28 mouse cellular contexts compared by ENCODE assay signal in the genomic region with DNA sequence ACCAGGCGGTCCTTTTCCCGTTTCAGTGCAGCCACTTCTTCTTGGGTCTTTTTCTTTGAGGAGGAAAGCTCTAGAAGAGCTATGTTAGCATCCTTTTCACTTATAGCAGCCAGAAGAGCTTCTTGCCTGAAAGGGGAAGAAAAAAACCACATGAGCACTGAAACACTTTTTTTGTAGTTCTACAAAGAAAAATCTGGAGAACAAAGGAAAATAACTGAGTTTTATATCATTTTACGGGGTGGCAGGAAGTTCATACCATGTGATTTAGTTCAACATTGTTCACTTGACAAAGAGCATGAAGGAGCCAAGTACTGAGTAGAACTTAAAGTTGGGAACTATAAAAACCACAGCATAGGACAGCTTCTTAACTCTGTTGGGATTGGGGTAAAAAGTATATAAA.
DNase-seq lines count a peak whose midpoint lies in the region; ATAC-seq lines count a peak whose summit lies in the region.
"Had no signal": no experiment of that assay in that cellular context is flagged by ENCODE, and none has a peak within 500 bp of the region (broad histone marks: within the 10 kb centered on the region; RNA-seq: fewer than 3 reads in every experiment).

No protein-coding gene starts in this region.

- no peak for ATAC-seq in midbrain, embryonic 11.5 days (ENCODE audit: low FRiP score)
- ATAC-seq in midbrain, embryonic 16.5 days = no peak
- ATAC-seq: forebrain, postnatal 0 days; hindbrain, postnatal 0 days; inflammation-experienced regulatory T-cells, adult 6 months had no signal

- no peak overlapping the region for H3K9ac ChIP-seq in midbrain, embryonic 11.5 days (ENCODE audit: low read length)
- H3K9ac ChIP-seq in midbrain, embryonic 16.5 days (ENCODE audit: low read depth, low read length) = no peak overlapping the region
- H3K9ac ChIP-seq: embryonic facial prominence, embryonic 13.5 days; forebrain, embryonic 12.5 days; forebrain, postnatal 0 days; heart, embryonic 13.5 days; hindbrain, embryonic 14.5 days had no signal

- H3K27ac ChIP-seq in midbrain, embryonic 11.5 days (ENCODE audit: low read depth, low read length) = no peak overlapping the region
- no peak overlapping the region for H3K27ac ChIP-seq in midbrain, embryonic 16.5 days (ENCODE audit: low read length)
- H3K27ac ChIP-seq: embryonic facial prominence, embryonic 10.5 days; embryonic facial prominence, embryonic 13.5 days; forebrain, embryonic 12.5 days; gastrocnemius, adult 2 months; heart, embryonic 10.5 days; heart, embryonic 13.5 days; hindbrain, embryonic 14.5 days; hindbrain, postnatal 0 days had no signal

- H3K36me3 ChIP-seq in midbrain, embryonic 11.5 days (ENCODE audit: control insufficient read depth, insufficient read depth, low read length) = no peaks in the 10 kb centered on the region
- H3K36me3 ChIP-seq in midbrain, embryonic 16.5 days (ENCODE audit: control insufficient read depth, insufficient read depth, low read length) = peaks cover 14% of the 10 kb centered on the region; the same call in 1 of the 2 replicates

- 81% methylated on average over 3 of the region's 3 CpGs for WGBS in midbrain, embryonic 11.5 days
- 74% methylated on average over 3 of the region's 3 CpGs for WGBS in midbrain, embryonic 16.5 days

- no peak overlapping the region for H3K4me3 ChIP-seq in midbrain, embryonic 11.5 days (ENCODE audit: low read depth, low read length)
- no peak overlapping the region for H3K4me3 ChIP-seq in midbrain, embryonic 16.5 days (ENCODE audit: low read depth, low read length)
- H3K4me3 ChIP-seq: embryonic facial prominence, embryonic 10.5 days; embryonic facial prominence, embryonic 13.5 days; erythroblast, embryonic 14.5 days; forebrain, embryonic 12.5 days; gastrocnemius, adult 2 months; heart, embryonic 10.5 days; heart, embryonic 13.5 days had no signal

- H3K4me2 ChIP-seq in midbrain, embryonic 11.5 days = no peak overlapping the region
- no peak overlapping the region for H3K4me2 ChIP-seq in midbrain, embryonic 16.5 days (ENCODE audit: low read length)
- H3K4me2 ChIP-seq: embryonic facial prominence, embryonic 13.5 days; forebrain, embryonic 12.5 days; heart, embryonic 13.5 days; hindbrain, embryonic 14.5 days had no signal

- peak; percentile 62 for DNase-seq in midbrain, embryonic 11.5 days (ENCODE audit: low spot score, missing footprints)
- DNase-seq in thymus, postnatal 14 days = peak; percentile 15
- no peak for DNase-seq in thymus, postnatal 4 days
- DNase-seq in T-cell, adult 2 months (ENCODE audit: low spot score) = peak; percentile 6
- DNase-seq in naive thymus-derived CD4-positive, alpha-beta T cell, adult 2 months (ENCODE audit: low read depth) = peak; percentile 67
- no peak for DNase-seq in embryo, embryonic 9.5 days (ENCODE audit: extremely low spot score)
- DNase-seq: adrenal gland, postnatal 10 days; adrenal gland, postnatal 36 days; cerebellum, adult 11 months; cerebellum, adult 2 months; cerebellum, adult 9-11 months; cerebellum, postnatal 25 days; forebrain, postnatal 0 days; gastrocnemius, adult 2 months; gastrocnemius, postnatal 14 days; heart, adult 18-20 months; heart, postnatal 14 days; heart, postnatal 4 days had no signal

- no peaks in the 10 kb centered on the region for H3K9me3 ChIP-seq in midbrain, embryonic 11.5 days (ENCODE audit: control insufficient read depth, low read length)
- no peaks in the 10 kb centered on the region for H3K9me3 ChIP-seq in midbrain, embryonic 16.5 days (replicated peaks; ENCODE audit: control insufficient read depth, low read length, poor library complexity, severe bottlenecking)
- H3K9me3 ChIP-seq: embryonic facial prominence, embryonic 10.5 days; embryonic facial prominence, embryonic 13.5 days; forebrain, embryonic 12.5 days; heart, embryonic 10.5 days; heart, embryonic 13.5 days had no signal

- no peaks in the 10 kb centered on the region for H3K4me1 ChIP-seq in midbrain, embryonic 11.5 days (ENCODE audit: control insufficient read depth, insufficient read depth, low read length)
- H3K4me1 ChIP-seq in midbrain, embryonic 16.5 days (ENCODE audit: control insufficient read depth, insufficient read depth, low read length) = no peaks in the 10 kb centered on the region
- H3K4me1 ChIP-seq: forebrain, embryonic 12.5 days; heart, embryonic 10.5 days had no signal

- H3K27me3 ChIP-seq in midbrain, embryonic 11.5 days (ENCODE audit: control insufficient read depth, insufficient read depth, low read length) = no peaks in the 10 kb centered on the region
- no peaks in the 10 kb centered on the region for H3K27me3 ChIP-seq in midbrain, embryonic 16.5 days (ENCODE audit: control insufficient read depth, insufficient read depth, low read depth, low read length)
- H3K27me3 ChIP-seq: embryonic facial prominence, embryonic 13.5 days; forebrain, embryonic 12.5 days; heart, embryonic 13.5 days had no signal

Comparison
In these comparisons a context has a peak if more than half of its experiments do, and no peak if none do; other contexts are left out.
1. DNase-seq: peak in midbrain, embryonic 11.5 days (single experiment), thymus, postnatal 14 days (single experiment), T-cell, adult 2 months (single experiment) and naive thymus-derived CD4-positive, alpha-beta T cell, adult 2 months (single experiment); none in thymus, postnatal 4 days (single experiment) and embryo, embryonic 9.5 days (single experiment).